Mouse (Mus musculus): Measurements from ENCODE around the gene Ovol2. TPM values are rescaled to one million over a fixed set of nuclear protein-coding genes. Genes with fewer than 3 reads are reported as not detected.

Ovol2 gene
- polyA plus RNA-seq, 1 experiment from 2014 or later, result 7.5 TPM

DNA sequence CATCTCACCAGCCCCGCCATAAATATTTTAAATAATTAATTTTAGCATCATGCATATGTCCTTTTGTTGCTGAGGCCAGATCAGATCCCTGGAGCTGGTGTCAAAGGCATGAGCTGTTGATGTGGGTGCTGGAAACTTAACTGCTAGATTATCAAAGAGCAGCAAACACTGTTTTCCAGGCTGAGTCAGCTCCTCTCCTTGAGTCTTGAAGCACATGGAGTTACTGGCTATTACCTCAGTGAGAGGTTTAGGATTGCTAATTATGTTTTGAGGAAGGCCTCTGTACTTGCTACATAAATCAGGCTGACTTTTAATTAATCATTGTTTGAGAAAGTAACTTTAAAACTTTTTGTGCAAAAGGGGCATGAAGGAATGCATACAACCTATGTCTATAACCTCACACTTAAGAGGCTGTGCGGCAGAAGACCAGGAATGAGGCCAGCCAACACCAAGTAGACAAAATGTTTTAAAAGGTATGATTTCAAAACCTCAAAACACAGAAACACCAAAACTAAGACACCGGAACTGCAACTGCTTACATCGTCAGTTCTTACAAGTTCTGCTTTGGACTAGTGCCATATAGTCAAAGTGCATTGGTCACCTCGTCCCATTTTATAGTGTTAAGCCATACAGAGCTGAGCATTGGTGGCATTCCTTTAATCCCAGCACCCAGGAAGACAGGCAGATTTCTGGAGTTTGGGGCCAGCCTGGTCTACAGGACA, 67.4 kb downstream of the Ovol2 start:
- Histone ChIP-seq H3K4me3 (ENCODE audit: low read depth, low read length) (no peak overlapping the region), H3K4me2 (replicated peaks; ENCODE audit: low read depth) (no peak overlapping the region), H3K27ac (ENCODE audit: low read depth, low read length) (no peak overlapping the region), H3K27me3 (replicated peaks; ENCODE audit: control insufficient read depth, insufficient read depth, low read length) (no peaks in the 10 kb centered on the region), H3K9me3 (ENCODE audit: control insufficient read depth) (no peaks in the 10 kb centered on the region), H3K4me1 (replicated peaks; ENCODE audit: control insufficient read depth, insufficient read depth, low read length) (peaks cover 6% of the 10 kb centered on the region; the same call in 1 of the 2 replicates), H3K36me3 (ENCODE audit: control insufficient read depth, insufficient read depth) (peaks cover 13% of the 10 kb centered on the region; the same call in 1 of the 2 replicates), H3K9ac (ENCODE audit: low read depth, low read length) (no peak overlapping the region)
- no peak for TF ChIP-seq CTCF (IDR thresholded peaks at IDR 0.05; ENCODE audit: low read depth)
- no peak for ATAC-seq
- WGBS, result 38% methylated on average over 5 of the region's 5 CpGs

DNA sequence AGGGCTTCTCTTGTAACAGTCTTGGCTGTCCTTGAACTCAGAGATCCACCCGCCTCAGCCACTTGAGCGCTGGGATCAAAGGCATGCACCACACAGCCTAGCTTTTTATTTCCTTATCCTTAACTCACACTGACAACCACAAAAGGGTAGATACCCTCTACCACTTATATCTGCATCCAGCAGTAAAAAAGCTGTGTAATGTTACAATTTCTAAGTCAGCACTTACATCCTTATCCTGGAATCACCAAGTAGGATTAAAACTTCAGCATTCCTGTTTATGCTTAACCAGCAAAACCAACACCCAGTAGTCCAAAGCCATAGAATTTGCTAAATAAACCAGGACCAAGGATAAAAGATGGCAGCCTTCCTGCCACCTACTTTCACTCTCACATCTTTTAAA, 69.1 kb downstream of the Ovol2 start:
- H3K4me2 ChIP-seq (replicated peaks; ENCODE audit: low read depth), result no peak overlapping the region
- no peaks in the 10 kb centered on the region for H3K9me3 ChIP-seq (ENCODE audit: control insufficient read depth)
- H3K4me1 ChIP-seq (replicated peaks; ENCODE audit: control insufficient read depth, insufficient read depth, low read length), result peaks cover 3% of the 10 kb centered on the region; the same call in 1 of the 2 replicates
- H3K27ac ChIP-seq (ENCODE audit: low read depth, low read length), result no peak overlapping the region
- no peak; the same call in 1 of the 2 replicates for TF ChIP-seq CTCF (IDR thresholded peaks at IDR 0.05; ENCODE audit: low read depth)
- peaks cover 28% of the 10 kb centered on the region for H3K36me3 ChIP-seq (ENCODE audit: control insufficient read depth, insufficient read depth)
- no peak overlapping the region for H3K4me3 ChIP-seq (ENCODE audit: low read depth, low read length)
- H3K9ac ChIP-seq (ENCODE audit: low read depth, low read length), result no peak overlapping the region
- ATAC-seq, result no peak
- 66% methylated on average over 2 of the region's 2 CpGs for WGBS
- no peaks in the 10 kb centered on the region for H3K27me3 ChIP-seq (replicated peaks; ENCODE audit: control insufficient read depth, insufficient read depth, low read length)

Other genes with a start within 250 kb of the Ovol2 start
- 8.8 and 9.6 TPM in 2 replicates for gene Mgme1, start 61.5 kb downstream of the Ovol2 start, polyA plus RNA-seq (2015; fragmentation: Nextera tagmentation; extraction: Ambion mirVana)
- gene Snx5, start 61.2 kb downstream of the Ovol2 start, polyA plus RNA-seq (2015; fragmentation: Nextera tagmentation; extraction: Ambion mirVana), result 116 and 123 TPM in 2 replicates
- gene Kat14, start 36.8 kb upstream of the Ovol2 start, polyA plus RNA-seq (2015; fragmentation: Nextera tagmentation; extraction: Ambion mirVana), result 34.9 and 40.9 TPM in 2 replicates
- gene Pet117, start 36.9 kb upstream of the Ovol2 start, polyA plus RNA-seq (2015; fragmentation: Nextera tagmentation; extraction: Ambion mirVana), result 8.0 and 12.4 TPM in 2 replicates
- gene Dzank1, start 195.3 kb upstream of the Ovol2 start, polyA plus RNA-seq (2015; fragmentation: Nextera tagmentation; extraction: Ambion mirVana), result 0.30 and 0.47 TPM in 2 replicates
- gene Polr3f, start 195.6 kb upstream of the Ovol2 start, polyA plus RNA-seq (2015; fragmentation: Nextera tagmentation; extraction: Ambion mirVana), result 6.7 and 8.1 TPM in 2 replicates
- 17.6 and 18.3 TPM in 2 replicates for gene Rbbp9, start 218.7 kb upstream of the Ovol2 start, polyA plus RNA-seq (2015; fragmentation: Nextera tagmentation; extraction: Ambion mirVana)
- 69.1 and 72.4 TPM in 2 replicates for gene Sec23b, start 224.1 kb upstream of the Ovol2 start, polyA plus RNA-seq (2015; fragmentation: Nextera tagmentation; extraction: Ambion mirVana)

Measured in intestine, postnatal 0 days (tissue).